Mouse (Mus musculus) thymus, adult 2 months (tissue): Measurements from ENCODE around the gene Ccl2.

Experiments
- CTCF ChIP-seq: fragments of 200-500 bp; IDR thresholded peaks from 2 replicates; pipeline ENCODE4 v1.5.1; 2012; ENCODE audit warnings: mild to moderate bottlenecking, control low read depth, low read length, moderate library complexity, borderline replicate concordance; ENCODE audit not compliant: control insufficient read depth, poor library complexity, insufficient read depth; ENCODE audit errors: extremely low read depth
- POLR2A ChIP-seq: fragments of 200-500 bp; IDR thresholded peaks from 2 replicates; pipeline ENCODE4 v1.6.1; 2012; ENCODE audit warnings: mild to moderate bottlenecking, low read length, control low read depth, moderate library complexity; ENCODE audit not compliant: control insufficient read depth, poor library complexity, insufficient read depth; ENCODE audit errors: extremely low read depth

DNA sequence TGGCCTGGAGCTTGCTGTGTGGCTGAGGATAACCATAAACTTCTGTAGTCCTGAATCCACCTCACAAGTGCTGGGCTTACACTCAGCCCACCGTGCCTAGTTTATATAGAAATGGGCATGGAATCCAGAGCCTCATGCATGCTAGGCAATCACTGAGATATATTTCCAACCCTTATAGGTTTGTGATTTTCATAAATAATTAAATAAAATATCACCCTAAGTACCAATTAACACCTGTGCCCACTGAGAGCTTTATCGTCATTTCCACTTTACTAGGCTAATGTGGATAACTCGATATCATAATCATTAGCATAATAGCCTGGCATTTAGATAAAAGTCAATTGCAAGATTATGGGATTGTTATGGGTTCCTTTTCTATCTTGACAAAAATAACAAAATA lies 49.0 kb downstream of the Ccl2 start:
- TF ChIP-seq CTCF (no peak), POLR2A (no peak)
